Mouse (Mus musculus) common myeloid progenitor, adult 5-6 weeks (primary cell): ENCODE data around the gene 1600015I10Rik. TPM values are rescaled to one million over a fixed set of nuclear protein-coding genes. Genes with fewer than 3 reads are reported as not detected.
A peak's percentile ranks its signal among the peaks of the same experiment; 100 is the strongest.
"Not testable (repeated sequence)": the region's sequence is repeated elsewhere in the genome, so short reads cannot be mapped to it uniquely, and the experiment has no call there.

Experiments used
- ATAC-seq: replicated peaks from 2 replicates; pipeline ENCODE4 v1.8.0; 2016; ENCODE audit warnings: low read depth, mild to moderate bottlenecking, moderate TSS enrichment, inconsistent platforms; ENCODE audit not compliant: poor library complexity, severe bottlenecking
- total RNA-seq: library from RNA; stranded (forward); fragments of 200-1000, 187-1606 nt; gene quantifications from 2 replicates; pipeline ENCODE4 v1.2.3, GENCODE M21; 2017

Gene 1600015I10Rik
- not detected in 2 replicates for total RNA-seq

- no peak for ATAC-seq
Observed at GRCm38 (mm10) chr6:48929595-48929994, at the start of gene 1600015I10Rik. Gene 1600015I10Rik, plus strand, starts transcription at chr6:48929895.

DNA sequence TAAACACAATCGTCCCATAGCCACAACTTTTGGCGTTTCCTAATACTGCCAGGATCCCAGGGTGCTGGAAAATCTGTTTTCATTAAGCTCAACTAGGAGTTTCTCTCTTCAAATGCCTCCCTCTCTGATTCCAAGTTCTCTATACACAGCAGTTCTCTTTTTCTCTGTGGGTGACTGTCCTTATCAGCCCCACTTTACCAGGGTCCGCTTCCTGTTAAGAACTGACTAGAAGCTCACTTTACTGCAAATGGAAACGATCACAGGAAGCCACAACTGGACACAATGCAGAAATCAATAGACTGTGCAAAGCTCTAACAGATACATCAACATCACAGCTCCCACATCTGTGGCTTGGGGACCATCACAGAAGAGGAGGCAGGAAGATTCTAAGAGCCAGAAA is 35.5 kb upstream of the 1600015I10Rik start:
- ATAC-seq, result peak; percentile 92

DNA sequence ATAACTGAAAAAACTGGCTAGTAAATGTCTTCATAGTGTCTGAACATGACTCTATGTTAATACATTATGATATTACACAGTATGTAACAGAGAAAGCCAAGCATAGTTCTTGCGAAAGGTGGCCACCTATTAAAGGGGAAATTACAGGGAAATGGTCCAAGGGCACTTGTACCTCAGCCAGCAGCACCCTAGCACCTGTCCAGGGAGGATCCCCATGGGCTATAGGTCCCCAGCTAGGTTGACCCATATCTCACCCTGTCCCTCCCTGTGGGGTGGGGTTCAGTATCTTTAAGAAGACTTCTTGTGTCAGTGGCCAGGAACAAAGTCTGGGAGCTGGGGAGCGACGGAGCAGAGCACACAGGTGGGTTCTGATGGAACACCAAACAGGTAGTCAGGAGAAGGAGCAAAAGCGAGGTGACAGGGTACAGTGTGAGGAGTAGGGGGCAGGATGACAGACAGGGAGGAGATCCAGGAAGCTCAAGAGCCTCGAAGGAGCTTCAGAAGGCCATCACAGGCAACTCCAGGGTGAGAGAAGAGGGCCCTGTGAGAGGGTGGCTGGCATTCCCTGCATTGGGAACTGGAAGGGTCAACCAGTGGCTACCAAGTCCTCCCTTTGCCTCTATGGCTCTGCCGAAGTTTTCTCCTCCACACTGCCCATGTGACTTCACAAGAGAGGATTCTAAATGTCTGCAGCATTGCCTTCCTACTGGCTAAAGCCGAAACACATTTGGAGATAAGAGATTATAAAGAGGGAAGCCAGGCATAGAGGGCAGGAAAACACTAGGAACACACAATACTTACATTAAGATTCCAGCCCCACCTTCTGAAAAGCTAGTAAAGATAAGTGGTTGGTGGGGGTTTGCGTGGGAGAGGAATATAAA is 34.5 kb upstream of the 1600015I10Rik start:
- no peak for ATAC-seq

DNA sequence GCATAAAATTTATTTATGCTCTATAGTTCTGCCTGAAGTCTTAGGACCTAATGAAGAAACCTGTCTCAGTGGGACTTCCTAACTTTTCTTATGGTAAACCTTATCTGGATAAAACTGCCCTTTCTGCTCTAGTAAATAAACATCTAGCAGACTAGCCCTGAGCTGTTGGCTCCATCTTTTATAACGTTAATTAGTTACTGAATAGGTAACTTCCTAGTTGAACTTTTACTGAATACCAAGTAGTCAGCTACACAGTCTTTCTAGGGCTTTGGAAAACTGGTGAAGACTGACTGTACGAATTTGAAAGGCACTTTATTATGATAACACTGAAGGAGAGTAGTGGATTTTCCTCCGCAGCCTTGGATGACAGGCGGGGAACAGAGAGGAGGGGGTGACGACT is 33.8 kb upstream of the 1600015I10Rik start:
- no peak for ATAC-seq

- no peak for ATAC-seq
Observed at GRCm38 (mm10) chr6:48896956-48897355, 32.7 kb upstream of the 1600015I10Rik start.

GRCm38 (mm10) chr6:48901316-48901715 is 28.4 kb upstream of the 1600015I10Rik start:
- not testable (repeated sequence) for ATAC-seq

GRCm38 (mm10) chr6:48902511-48903406 is 26.9 kb upstream of the 1600015I10Rik start:
- no peak for ATAC-seq

GRCm38 (mm10) chr6:48903437-48903836 is 26.3 kb upstream of the 1600015I10Rik start:
- no peak for ATAC-seq

DNA sequence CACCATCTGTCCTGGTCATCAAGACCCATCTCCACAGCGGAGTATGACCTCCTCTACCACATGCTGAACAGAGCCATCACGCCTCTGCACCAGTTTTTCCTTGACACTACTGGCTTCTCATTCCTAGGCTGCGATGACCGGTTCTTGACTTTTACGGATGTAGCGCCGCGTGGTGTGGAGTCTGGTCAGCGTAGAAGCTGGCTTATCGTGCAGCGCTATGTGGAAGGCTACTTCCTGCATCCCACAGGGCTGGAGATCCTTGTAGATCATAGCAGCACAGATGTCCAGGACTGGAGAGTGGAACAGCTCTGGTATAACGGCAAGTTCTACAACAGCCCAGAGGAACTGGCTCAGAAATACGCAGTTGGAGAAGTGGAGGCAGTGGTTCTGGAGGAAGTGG is 24.1 kb upstream of the 1600015I10Rik start:
- 0 out of 2 replicates have a peak, but pooled peaks have one; percentile 39 for ATAC-seq

DNA sequence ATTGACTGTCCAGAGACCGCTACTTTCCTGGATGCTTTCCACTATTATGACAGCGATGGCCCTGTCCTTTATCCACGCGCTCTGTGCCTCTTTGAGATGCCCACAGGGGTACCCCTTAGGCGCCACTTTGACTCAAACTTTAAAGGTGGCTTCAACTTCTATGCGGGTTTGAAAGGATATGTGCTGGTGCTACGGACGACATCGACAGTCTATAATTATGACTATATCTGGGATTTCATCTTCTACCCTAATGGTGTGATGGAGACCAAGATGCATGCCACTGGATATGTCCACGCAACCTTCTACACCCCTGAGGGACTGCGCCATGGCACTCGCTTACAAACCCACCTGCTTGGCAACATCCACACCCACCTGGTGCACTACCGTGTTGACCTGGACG is 23.3 kb upstream of the 1600015I10Rik start:
- ATAC-seq, result no peak

- no peak for ATAC-seq
Observed at GRCm38 (mm10) chr6:48909229-48909628, 20.5 kb upstream of the 1600015I10Rik start.

DNA sequence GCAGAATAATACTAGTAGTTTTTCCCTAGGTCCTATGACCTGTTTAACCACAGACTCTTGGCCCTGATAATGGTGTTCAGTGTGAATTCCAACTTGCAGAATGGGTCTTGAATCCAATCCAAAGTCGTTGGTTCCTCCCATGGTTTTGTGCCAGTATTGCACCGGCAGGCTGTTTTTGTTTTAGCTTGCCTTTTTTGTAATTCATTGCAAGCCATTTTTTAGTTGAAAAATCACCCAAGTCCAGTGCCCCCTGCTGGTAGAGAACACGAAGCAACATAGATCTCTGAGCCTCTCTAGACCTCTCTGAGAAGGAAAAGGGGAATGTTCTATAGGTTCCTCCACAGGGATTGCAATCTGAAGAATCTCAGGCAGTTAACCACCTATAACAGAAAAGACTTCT is 17.7 kb upstream of the 1600015I10Rik start:
- peak; percentile 56; the same call in 1 of the 2 replicates for ATAC-seq

DNA sequence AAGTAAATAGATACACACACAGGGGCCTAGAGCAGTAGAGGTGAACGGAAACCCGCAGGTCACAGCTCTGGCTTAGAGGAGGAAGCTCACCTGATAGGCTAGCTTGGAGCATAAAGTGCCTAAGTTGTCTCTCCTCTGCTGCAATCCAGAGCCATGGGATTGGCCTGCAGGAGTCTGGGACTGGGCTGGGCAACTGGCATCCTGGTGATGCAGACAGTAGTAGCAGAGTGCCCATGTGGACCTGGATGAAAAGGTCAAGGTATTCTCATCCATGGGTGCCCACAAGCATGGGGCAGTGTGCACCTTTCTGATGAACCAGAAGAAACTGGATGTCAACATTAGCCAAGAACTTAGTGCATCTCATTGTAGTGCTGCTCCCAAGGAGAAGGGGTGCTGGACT is 16.1 kb upstream of the 1600015I10Rik start:
- no peak for ATAC-seq

DNA sequence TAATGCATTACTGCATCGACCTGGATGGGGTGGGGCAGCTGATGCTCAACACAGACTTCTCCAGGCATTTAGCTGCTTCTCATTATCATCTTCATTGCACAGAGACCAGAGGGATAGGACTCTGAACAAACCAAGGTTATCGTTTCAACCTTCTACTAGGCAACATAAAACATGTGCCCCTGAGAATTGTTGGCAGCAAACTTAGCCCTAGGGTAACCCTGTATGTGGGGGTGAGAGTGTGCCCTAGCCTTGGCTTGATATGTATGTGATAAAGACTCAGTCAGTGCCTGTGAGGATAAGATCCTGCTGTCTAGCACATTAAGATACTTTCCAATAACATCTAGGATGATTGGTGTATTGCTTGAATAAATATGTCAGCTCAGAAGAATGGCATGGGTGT is 19.9 kb downstream of the 1600015I10Rik start:
- ATAC-seq, result no peak

DNA sequence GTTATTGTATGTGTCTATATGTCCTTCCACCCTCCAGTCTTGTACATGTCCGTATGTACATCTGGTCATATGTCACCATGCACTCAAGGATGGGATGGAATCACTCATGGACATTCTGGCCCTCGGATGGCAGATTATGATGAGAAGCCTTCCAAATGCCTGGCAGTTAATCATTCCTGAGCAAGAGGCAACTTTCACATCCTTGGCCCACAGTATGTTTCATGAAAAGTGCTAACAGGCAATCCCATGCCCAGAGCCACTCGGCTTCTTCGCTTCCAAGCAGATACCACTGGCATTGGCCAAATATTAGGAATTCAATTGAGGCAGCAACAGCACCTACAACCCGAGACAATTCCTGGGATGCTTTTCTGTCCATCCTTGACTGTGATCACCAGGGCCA is 21.0 kb downstream of the 1600015I10Rik start:
- no peak for ATAC-seq

DNA sequence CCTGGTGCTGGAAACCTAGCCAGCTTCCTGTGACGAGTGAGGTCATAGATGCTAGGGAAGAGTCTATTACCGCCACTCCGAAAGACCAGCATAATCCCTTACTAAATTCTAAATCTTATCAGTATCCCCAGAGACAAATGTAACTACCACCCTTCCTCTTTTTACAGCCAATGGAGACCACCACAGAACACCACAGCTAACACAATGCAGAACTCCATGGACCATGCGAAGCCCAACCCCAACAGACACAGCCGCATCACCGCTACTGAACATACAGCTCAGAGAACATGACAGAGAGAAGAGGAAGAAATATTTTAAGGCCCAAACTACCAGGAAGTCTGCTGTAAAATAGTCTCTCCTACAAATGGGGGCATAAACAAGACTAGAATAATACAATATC is 21.9 kb downstream of the 1600015I10Rik start:
- ATAC-seq, result peak; percentile 87

- no peak for ATAC-seq
Observed at GRCm38 (mm10) chr6:48953220-48953619, 23.5 kb downstream of the 1600015I10Rik start.

- no peak for ATAC-seq
Observed at GRCm38 (mm10) chr6:48954211-48954610, 24.5 kb downstream of the 1600015I10Rik start.

- peak; percentile 52; the same call in 1 of the 2 replicates for ATAC-seq
Observed at GRCm38 (mm10) chr6:48954946-48955345, 25.3 kb downstream of the 1600015I10Rik start.

DNA sequence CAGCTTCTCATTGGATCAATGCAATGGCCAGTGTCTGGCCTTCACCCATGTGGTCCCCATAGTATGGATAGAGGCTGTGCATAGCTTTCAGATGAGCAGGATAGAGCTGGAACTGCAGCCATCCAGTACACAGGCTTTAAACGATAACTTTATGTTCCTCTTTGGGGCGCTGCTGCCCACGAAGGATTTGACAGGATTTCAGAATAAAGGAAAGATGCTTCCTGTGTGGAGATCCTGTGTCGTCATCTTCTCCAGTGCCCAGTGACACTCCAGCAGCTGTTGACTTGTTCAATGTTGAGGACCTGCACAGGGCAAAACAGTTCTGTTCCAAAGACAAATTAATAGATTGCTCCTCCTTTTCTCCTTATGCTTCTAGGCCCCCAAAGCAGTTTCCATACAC is 27.1 kb downstream of the 1600015I10Rik start:
- peak; percentile 45; the same call in 1 of the 2 replicates for ATAC-seq

DNA sequence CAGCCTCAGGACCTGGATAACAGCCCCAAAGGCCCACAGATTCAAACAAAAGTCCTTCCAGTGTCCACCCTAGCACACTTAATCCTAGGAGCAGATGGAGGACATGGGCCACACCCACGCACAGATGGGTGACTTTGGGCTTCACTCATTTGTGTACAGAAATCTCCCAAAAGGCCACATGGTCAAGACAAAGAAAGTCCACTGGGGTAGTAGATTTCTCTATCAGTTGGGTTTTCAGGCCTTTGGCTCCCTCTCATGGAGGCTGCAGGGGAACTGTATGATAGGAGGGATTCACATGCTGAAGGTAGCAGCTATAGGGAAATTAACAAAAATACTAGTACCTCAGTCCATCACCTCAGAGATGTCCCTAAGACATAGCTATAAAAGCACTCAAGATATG is 28.4 kb downstream of the 1600015I10Rik start:
- peak; percentile 56 for ATAC-seq
